Mouse (Mus musculus): ENCODE measurements around the gene Afg1l.

GRCm38 (mm10) chr10:42510141-42510540, 31.8 kb upstream of the Afg1l start:
- TF ChIP-seq CTCF (IDR thresholded peaks at IDR 0.05; ENCODE audit: insufficient read depth, low read length) = no peak
- no peak for TF ChIP-seq POLR2A (IDR thresholded peaks at IDR 0.05; ENCODE audit: borderline replicate concordance, extremely low read depth, low read depth, low read length)
